Mouse (Mus musculus): ENCODE measurements at regions not wholly inside any gene's neighbourhood (a gene's known extent, or its start where the extent isn't known, plus 50 kb on each side); places are given as distances from the start of the nearest gene placed in this dataset.

- DNase-seq: no peak
- intact Hi-C loops (cut with DNase I): no loop called here
Measured at GRCm38 (mm10) chr8:11977121-11977520, 136.8 kb downstream of the Tex29 start.

GRCm38 (mm10) chr8:11979056-11979455 is 138.8 kb downstream of the Tex29 start:
- intact Hi-C loops (cut with DNase I): no loop called here
- peak in 1 of 2 experiments; percentile 5 for DNase-seq

- intact Hi-C loops (cut with DNase I): no loop called here
- DNase-seq: no peak
Measured at GRCm38 (mm10) chr8:11981458-11981857, 141.2 kb downstream of the Tex29 start.

DNA sequence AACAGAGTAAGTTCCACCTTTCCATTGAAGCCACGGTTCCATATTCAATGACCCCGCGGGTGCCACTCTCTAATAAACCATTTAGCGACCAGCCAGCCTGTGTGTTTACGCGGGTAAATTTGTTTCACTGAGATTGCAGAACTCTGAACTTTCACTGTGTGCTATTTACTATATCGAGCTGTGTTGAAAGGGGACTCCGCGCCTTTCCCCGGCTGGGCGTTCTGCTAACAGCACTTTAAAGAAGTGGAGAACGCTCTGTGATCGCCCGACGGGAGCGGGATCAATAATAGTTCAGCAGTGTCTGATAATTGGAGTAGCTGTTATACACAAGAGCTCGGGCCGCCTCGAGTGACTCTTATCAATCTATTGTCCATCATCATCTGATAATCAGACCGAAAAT is 149.8 kb downstream of the Tex29 start:
- no peak for DNase-seq
- intact Hi-C loops (cut with DNase I): no loop called here

DNA sequence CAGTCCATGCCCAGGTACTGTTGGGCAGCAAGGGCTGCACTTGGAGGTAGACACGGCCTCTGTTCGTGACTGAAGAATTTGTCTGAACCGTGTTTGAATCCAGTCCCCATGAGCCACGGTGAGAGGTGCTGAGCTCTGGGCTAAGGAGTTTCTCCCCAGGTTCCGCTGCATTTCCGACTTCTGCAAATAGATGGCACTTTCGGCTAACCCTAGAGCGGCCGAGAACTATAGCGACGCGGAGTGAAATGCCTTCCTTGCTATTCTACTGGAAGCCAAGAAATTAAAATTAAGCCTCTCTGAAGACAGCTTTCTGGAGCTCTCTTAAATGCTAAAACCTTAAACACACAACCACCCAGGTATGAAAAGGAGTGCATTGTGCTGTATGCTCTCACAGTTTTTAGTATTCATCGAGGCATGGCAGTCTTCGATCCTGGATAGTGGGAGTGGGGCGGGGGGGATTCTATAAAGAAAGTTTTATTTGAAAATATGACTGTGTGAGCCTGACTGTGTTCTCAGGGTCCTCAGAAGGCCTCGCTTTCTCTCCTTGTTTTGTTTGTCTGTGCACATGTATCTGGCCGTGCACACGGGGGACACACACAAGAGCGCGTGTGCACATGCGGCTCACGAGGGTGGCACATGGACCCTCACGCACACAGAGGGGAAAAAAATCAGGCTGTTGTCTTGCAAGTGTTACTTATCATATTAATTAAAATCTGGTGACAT is 159.6 kb downstream of the Tex29 start:
- intact Hi-C loops (cut with DNase I): loop anchor here (1.0 kb wide), 1 partner anchor 561 kb away; no protein-coding TSS in a partner anchor
- DNase-seq: peak; percentile 34 to 43

DNA sequence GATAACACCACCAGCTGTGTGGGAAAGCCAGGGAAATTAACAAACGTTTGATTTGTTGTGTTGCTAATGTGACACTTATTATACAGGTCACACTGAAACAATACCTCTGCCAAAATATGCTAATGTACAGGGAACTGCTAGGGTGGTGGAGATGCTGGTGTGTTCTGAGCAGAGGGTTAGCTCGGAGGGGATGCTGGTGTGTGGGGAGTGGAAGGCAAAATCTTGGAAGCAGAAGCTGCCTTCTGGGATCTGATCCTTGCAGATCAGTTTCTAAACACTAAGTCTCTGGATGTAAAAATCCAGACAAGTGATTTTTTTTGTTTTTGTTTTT is 160.2 kb downstream of the Tex29 start:
- intact Hi-C loops (cut with DNase I): no loop called here
- DNase-seq: no peak

DNA sequence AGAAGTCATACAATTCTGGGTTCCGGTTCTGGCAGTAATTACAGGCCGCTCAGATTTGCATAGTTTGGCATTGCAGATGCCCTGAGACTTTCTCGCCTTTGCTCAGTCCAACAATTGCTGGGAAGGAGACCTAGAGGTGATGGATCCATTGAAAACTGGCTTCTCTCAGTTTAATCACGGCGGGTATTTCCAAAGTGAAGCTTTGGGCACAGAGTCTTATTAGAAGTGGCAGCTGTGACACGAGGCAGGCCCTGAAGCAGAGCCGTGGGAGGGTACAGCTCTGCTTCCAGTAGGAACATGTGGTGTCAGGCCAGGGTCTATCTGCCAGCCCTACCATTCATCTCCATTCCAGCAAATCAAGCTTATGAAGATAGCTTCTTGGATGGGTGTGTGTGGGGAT is 164.0 kb downstream of the Tex29 start:
- no peak for DNase-seq
- intact Hi-C loops (cut with DNase I): no loop called here

DNA sequence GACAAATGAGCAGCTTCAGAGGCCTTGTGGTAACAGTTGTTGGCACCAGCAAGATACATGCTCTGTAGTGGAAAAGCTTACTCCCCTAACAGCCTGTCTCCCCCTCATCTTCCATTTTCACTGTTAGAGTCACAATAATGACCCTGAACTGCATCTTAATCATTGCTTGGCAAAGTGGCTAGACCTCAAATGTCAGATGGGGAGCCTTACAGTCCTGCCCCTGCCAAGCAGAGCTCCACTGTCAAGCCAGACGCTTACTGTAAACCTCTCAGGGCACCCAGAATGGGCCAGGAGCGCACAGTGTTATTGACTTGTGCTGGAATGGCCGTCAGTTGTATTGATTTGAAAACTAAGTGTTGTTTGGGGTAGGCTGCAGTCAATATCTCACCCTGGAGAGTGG is 172.5 kb downstream of the Tex29 start:
- DNase-seq: no peak
- intact Hi-C loops (cut with DNase I): no loop called here

DNA sequence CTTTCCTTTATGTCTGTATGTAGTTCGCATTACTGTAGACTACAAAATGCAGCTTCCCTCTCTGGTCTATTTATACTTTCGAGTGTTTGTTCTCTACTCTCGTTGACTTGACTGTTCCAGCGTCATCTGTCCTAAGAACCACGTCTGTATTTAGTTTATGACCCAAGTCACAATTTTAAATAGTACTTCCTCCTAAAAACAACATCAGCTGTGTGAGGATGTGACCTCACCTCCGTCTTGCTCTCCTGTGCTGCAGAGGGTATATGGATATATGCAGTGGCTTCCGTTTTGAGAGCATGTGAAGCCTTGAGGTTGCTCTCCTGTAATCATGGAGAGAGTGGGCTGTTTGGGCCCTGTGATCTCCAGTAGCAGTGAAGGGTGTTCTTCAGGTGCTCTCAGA is 177.5 kb downstream of the Tex29 start:
- intact Hi-C loops (cut with DNase I): no loop called here
- no peak for DNase-seq

DNA sequence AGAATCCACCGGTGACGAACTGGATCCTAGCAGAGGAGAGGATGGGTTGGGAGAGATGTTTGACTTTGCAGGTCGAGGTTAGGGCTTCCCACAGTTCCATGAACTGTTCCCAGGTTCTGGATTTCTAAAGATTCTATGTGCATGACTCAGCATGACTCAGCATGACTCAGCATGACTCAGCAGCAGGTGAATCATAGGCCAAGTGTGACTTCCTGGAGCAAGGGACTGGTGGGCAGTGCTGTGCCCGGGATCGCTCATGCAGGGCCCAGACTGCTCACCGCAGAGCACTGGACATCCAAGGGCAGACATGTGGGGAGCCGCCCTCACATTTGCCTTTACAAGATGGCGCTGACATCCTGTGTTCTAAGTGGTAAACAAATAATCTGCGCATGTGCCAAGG is 179.0 kb downstream of the Tex29 start:
- no peak for DNase-seq
- intact Hi-C loops (cut with DNase I): no loop called here

GRCm38 (mm10) chr8:12023669-12024390 is 183.6 kb downstream of the Tex29 start:
- no peak for DNase-seq
- intact Hi-C loops (cut with DNase I): no loop called here

GRCm38 (mm10) chr8:12030363-12031116 is 190.3 kb downstream of the Tex29 start:
- DNase-seq: no peak
- intact Hi-C loops (cut with DNase I): no loop called here

- DNase-seq: peak in 1 of 2 experiments; percentile 5
- intact Hi-C loops (cut with DNase I): no loop called here
Measured at GRCm38 (mm10) chr8:12031796-12032195, 191.5 kb downstream of the Tex29 start.

DNA sequence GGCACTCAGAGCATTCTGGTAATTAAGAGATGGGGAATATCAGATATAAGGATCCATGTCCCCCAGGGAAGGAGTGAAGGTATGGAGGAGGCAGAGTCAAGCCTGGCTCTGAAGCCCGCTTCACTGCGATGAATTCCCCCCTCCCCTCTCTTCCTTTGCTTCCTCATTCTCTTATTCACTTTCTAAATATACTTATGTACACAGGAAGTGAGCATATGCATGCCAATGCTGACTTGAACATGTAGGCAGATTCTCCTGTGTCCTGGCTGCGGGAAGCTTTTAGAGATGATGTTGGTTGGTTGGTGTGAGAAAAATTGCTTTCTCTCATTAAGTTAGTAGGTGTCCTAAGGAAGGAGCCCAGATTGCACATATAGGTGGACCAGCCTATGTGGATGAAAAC is 192.1 kb downstream of the Tex29 start:
- no peak for DNase-seq
- intact Hi-C loops (cut with DNase I): no loop called here

DNA sequence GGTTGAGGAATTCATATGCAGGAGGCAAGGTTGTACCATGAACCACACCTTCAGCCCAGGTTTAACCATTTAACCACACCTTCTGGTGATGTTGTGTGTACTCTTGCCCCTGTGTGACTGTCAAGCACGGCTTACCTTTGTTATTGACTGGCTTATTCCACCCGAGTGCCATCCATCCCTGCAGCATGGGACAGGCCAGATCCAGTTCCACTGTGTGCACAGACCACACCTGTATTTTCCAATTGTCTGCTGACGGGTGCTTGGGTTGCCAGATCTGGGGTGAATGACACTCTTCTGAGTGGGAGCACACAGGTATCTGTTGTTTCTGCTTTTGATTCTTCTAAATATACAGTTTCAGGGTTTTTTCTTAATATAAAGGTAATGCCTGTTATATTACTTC is 196.1 kb downstream of the Tex29 start:
- intact Hi-C loops (cut with DNase I): no loop called here
- DNase-seq: no peak

- no peak for DNase-seq
- intact Hi-C loops (cut with DNase I): no loop called here
Measured at GRCm38 (mm10) chr8:12040924-12041323, 200.7 kb downstream of the Tex29 start.

GRCm38 (mm10) chr8:12041662-12042061 is 201.4 kb downstream of the Tex29 start:
- no peak for DNase-seq
- intact Hi-C loops (cut with DNase I): no loop called here

DNA sequence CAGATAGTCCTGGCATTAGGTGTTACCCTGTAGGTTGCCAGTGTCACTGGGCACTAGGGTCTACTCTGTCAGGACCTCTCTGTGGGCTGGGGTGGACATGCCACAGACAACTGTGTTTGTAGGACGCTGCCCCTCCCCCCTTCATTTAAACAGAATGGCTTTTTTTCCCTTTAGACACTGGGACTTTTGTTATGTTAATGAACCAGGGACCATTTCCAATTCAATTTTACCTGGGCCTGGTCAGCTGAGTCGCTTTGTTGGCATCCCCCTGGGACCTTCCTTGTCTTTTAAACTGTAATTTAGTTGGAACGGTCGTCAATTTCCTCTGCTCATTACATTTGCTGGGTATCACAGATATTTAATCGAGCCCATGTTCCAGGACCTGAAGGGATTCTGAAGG is 210.6 kb downstream of the Tex29 start:
- DNase-seq: no peak
- intact Hi-C loops (cut with DNase I): no loop called here

- DNase-seq: no peak
- intact Hi-C loops (cut with DNase I): no loop called here
Measured at GRCm38 (mm10) chr8:12051357-12051756, 211.1 kb downstream of the Tex29 start.

GRCm38 (mm10) chr8:12055931-12056330 is 215.7 kb downstream of the Tex29 start:
- intact Hi-C loops (cut with DNase I): no loop called here
- DNase-seq: no peak

DNA sequence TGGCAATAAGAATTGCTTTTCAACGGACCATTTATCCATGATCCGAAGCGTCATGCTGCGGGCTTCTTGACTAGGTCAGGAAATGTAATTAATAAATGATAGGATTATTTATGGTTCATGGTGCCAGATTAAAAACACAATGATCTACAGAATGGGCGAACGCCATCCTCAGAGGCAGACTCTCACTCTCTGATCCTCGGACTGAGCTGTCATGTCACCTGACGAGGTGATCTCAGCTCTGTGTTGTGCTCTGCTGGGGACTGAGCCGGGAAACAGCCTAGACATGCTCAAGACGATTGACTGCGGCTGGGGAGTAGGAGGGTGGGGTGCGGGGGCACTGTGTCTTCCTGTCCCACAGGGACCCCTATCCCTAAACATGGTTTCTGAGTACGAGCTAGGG is 217.4 kb upstream of the A230072I06Rik start:
- intact Hi-C loops (cut with DNase I): no loop called here
- no peak for DNase-seq

DNA sequence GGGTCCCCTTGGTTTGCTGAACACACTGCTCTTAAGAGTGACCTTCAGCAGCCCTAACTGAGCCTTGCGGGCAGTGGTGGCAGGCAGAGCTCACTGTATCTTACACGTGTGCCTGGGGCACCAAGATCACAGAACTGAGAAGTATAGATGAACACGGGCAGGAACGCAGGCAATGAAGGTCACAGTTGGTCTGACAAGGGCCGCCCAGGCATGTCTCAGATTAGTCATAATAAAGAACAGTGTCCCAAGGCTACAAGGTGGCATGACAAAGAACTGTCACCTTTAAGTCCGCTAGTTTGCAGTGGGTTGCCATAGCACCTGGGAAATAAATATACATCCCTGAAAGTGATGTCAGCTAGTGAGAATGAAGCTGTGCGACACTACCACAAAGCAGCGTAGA is 215.9 kb upstream of the A230072I06Rik start:
- intact Hi-C loops (cut with DNase I): no loop called here
- no peak for DNase-seq
